Mouse (Mus musculus): Measurements from ENCODE around the gene Lhfpl2. TPM values are rescaled to one million over a fixed set of nuclear protein-coding genes. Genes with fewer than 3 reads are reported as not detected.

Lhfpl2 gene
- polyA plus RNA-seq, 1 experiment from 2014 or later = 144 TPM

- Histone ChIP-seq H3K4me3 (ENCODE audit: inconsistent target) (no peak overlapping the region), H3K27ac (no peak overlapping the region), H3K36me3 (ENCODE audit: inconsistent target) (peaks cover 14% of the 10 kb centered on the region; the same call in 1 of the 2 replicates), H3K79me2 (ENCODE audit: inconsistent target) (peaks cover 96% of the 10 kb centered on the region)
- 87% methylated on average over 11 of the region's 11 CpGs for WGBS (ENCODE audit: missing documents)
These were observed 120.9 kb downstream of the Lhfpl2 start for GRCm38 (mm10) chr13:94178401-94179040.

DNA sequence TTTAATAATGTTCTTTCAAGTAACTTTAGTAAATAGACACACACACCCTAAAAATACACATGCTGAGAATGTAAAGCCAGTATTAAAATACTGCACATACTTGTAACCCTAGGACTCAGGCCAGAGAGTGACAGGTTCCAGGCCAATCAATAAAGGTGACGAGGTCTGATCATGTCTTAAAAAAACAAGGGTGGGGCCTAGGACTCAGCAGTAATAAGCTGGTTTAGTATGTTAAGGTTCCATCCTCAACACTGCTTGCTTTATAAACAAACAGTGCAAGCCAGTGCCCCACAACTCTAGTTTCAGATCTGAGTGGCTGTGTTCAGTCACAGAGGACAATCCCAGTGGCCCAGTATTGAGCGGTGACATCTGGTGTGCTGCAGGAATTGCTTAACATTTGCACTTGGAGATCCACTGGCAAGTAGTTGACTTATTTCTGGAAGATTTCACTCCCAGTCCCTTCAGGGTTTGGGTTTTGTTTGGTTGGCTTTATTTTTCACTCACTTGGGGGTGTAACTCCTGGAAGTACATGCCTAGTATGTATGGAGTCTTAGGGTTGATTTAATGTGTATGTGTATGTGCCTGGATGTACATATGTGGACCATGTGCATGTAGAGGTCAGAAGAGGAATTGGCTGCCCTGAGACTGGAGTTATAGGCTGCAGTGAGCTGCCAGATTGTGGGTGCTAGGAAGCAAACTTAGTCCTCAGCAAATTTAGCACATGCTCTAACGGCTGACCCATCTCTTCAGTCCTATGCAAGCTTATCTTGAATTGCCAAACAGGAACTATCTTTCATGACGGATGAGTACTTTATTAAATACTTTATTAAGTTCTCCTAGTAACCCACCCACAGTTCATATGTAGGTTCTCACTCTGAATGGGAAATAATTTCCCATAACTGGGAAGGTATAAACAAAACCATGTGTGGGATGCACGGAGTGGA is 123.2 kb downstream of the Lhfpl2 start:
- no peak overlapping the region for H3K4me3 ChIP-seq (ENCODE audit: inconsistent target)
- H3K36me3 ChIP-seq (ENCODE audit: inconsistent target) = peaks cover 14% of the 10 kb centered on the region; the same call in 1 of the 2 replicates
- no peak overlapping the region; the same call in 1 of the 2 replicates for H3K27ac ChIP-seq
- peaks cover 100% of the 10 kb centered on the region for H3K79me2 ChIP-seq (ENCODE audit: inconsistent target)
- 64% methylated on average over 5 of the region's 5 CpGs for WGBS (ENCODE audit: missing documents)

- peaks cover 14% of the 10 kb centered on the region; the same call in 1 of the 2 replicates for H3K36me3 ChIP-seq (ENCODE audit: inconsistent target)
- no peak overlapping the region for H3K27ac ChIP-seq
- 95% methylated on average over 5 of the region's 5 CpGs for WGBS (ENCODE audit: missing documents)
These were observed 124.4 kb downstream of the Lhfpl2 start for GRCm38 (mm10) chr13:94182026-94182425.

GRCm38 (mm10) chr13:94183372-94184021 is 125.9 kb downstream of the Lhfpl2 start:
- WGBS (ENCODE audit: missing documents) = 13% methylated on average over 8 of the region's 8 CpGs
- no peak overlapping the region for H3K4me3 ChIP-seq (ENCODE audit: inconsistent target)

More at GRCm38 (mm10) chr13:94182026-94182425, 124.4 kb downstream of the Lhfpl2 start:
- no peak overlapping the region for H3K4me3 ChIP-seq (ENCODE audit: inconsistent target)
- H3K79me2 ChIP-seq (ENCODE audit: inconsistent target) = peaks cover 100% of the 10 kb centered on the region

GRCm38 (mm10) chr13:94184726-94185456 is 127.3 kb downstream of the Lhfpl2 start:
- peak overlapping the region; percentile 42 for H3K27ac ChIP-seq
- peaks cover 100% of the 10 kb centered on the region for H3K79me2 ChIP-seq (ENCODE audit: inconsistent target)
- 55% methylated on average over 10 of the region's 10 CpGs for WGBS (ENCODE audit: missing documents)
- H3K4me3 ChIP-seq (ENCODE audit: inconsistent target) = no peak overlapping the region
- no peaks in the 10 kb centered on the region for H3K36me3 ChIP-seq (ENCODE audit: inconsistent target)

More at GRCm38 (mm10) chr13:94183372-94184021, 125.9 kb downstream of the Lhfpl2 start:
- H3K79me2 ChIP-seq (ENCODE audit: inconsistent target) = peaks cover 100% of the 10 kb centered on the region
- H3K36me3 ChIP-seq (ENCODE audit: inconsistent target) = peaks cover 9% of the 10 kb centered on the region; the same call in 1 of the 2 replicates
- 0 out of 2 replicates have a peak overlapping the region, but pooled peaks have one; percentile 1 for H3K27ac ChIP-seq

- no peaks in the 10 kb centered on the region for H3K36me3 ChIP-seq (ENCODE audit: inconsistent target)
- 87% methylated on average over 5 of the region's 6 CpGs for WGBS (ENCODE audit: missing documents)
- no peak overlapping the region for H3K27ac ChIP-seq
- H3K79me2 ChIP-seq (ENCODE audit: inconsistent target) = peaks cover 100% of the 10 kb centered on the region
- H3K4me3 ChIP-seq (ENCODE audit: inconsistent target) = no peak overlapping the region
These were observed 128.0 kb downstream of the Lhfpl2 start for GRCm38 (mm10) chr13:94185631-94186030.

- 87% methylated on average over 10 of the region's 10 CpGs for WGBS (ENCODE audit: missing documents)
- H3K36me3 ChIP-seq (ENCODE audit: inconsistent target) = peaks cover 17% of the 10 kb centered on the region
- H3K4me3 ChIP-seq (ENCODE audit: inconsistent target) = no peak overlapping the region
- H3K79me2 ChIP-seq (ENCODE audit: inconsistent target) = peaks cover 100% of the 10 kb centered on the region
- no peak overlapping the region for H3K27ac ChIP-seq
These were observed 130.8 kb downstream of the Lhfpl2 start for GRCm38 (mm10) chr13:94188200-94189086.

- Histone ChIP-seq H3K79me2 (ENCODE audit: inconsistent target) (peaks cover 99% of the 10 kb centered on the region), H3K4me3 (ENCODE audit: inconsistent target) (no peak overlapping the region), H3K36me3 (ENCODE audit: inconsistent target) (peaks cover 34% of the 10 kb centered on the region), H3K27ac (peak overlapping the region; percentile 12; the same call in 1 of the 2 replicates)
- WGBS (ENCODE audit: missing documents) = 67% methylated on average over 1 of the region's 1 CpGs
These were observed 132.8 kb downstream of the Lhfpl2 start for GRCm38 (mm10) chr13:94190386-94190785.

DNA sequence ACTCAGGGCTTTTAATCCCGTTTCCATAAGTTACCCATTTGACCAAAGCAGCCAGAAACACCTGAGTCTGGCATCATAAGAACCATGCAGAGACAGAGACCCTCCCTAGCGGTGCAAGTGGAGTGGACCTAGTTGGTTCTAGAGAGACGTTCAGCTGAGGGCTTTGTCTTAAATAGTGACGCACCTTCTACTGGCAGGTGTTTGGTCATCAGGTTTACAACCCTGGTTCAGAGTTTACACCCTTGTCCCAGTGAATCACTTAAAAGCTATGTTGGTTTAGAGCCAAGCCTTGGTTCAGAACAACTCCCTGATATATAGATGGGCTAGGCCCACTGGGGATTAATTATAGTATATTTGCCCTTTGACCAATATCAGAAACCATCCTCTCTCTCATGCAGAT is 135.6 kb downstream of the Lhfpl2 start:
- no peak overlapping the region for H3K27ac ChIP-seq
- no peak overlapping the region for H3K4me3 ChIP-seq (ENCODE audit: inconsistent target)
- 98% methylated on average over 4 of the region's 4 CpGs for WGBS (ENCODE audit: missing documents)
- peaks cover 76% of the 10 kb centered on the region for H3K79me2 ChIP-seq (ENCODE audit: inconsistent target)
- peaks cover 48% of the 10 kb centered on the region for H3K36me3 ChIP-seq (ENCODE audit: inconsistent target)

DNA sequence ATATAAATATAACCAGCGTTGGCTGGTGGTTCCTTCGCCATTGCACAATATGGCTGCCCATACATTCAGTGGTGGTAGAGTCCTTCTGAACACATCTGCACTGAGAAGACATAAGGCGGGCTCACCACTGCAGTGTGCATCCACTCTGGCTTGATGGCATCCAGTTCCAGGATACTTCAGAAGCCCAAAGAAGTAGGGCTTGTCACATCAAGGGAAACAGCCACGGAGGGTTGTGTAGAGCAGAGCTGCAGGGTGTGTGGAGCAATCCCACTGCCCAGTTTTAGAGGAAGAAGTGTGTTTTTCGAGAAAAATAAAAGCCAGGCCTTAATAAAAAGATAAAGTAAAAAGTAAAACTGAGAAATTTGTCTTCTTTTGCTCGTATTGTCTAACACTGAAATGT is 141.0 kb downstream of the Lhfpl2 start:
- Histone ChIP-seq H3K79me2 (ENCODE audit: inconsistent target) (peaks cover 22% of the 10 kb centered on the region), H3K36me3 (ENCODE audit: inconsistent target) (peaks cover 29% of the 10 kb centered on the region; the same call in 1 of the 2 replicates), H3K4me3 (ENCODE audit: inconsistent target) (no peak overlapping the region), H3K27ac (no peak overlapping the region)
- WGBS (ENCODE audit: missing documents) = 78% methylated on average over 6 of the region's 6 CpGs

- 94% methylated on average over 4 of the region's 8 CpGs for WGBS (ENCODE audit: missing documents)
- H3K79me2 ChIP-seq (ENCODE audit: inconsistent target) = peaks cover 10% of the 10 kb centered on the region; the same call in 1 of the 2 replicates
- no peak overlapping the region for H3K4me3 ChIP-seq (ENCODE audit: inconsistent target)
- H3K27ac ChIP-seq = no peak overlapping the region
- H3K36me3 ChIP-seq (ENCODE audit: inconsistent target) = peaks cover 18% of the 10 kb centered on the region; the same call in 1 of the 2 replicates
These were observed 142.2 kb downstream of the Lhfpl2 start for GRCm38 (mm10) chr13:94199829-94200228.

GRCm38 (mm10) chr13:94205234-94205633 is 147.6 kb downstream of the Lhfpl2 start:
- Histone ChIP-seq H3K4me3 (ENCODE audit: inconsistent target) (no peak overlapping the region), H3K27ac (no peak overlapping the region), H3K36me3 (ENCODE audit: inconsistent target) (peaks cover 40% of the 10 kb centered on the region), H3K79me2 (ENCODE audit: inconsistent target) (no peaks in the 10 kb centered on the region)
- WGBS (ENCODE audit: missing documents) = 20% methylated on average over 6 of the region's 6 CpGs

DNA sequence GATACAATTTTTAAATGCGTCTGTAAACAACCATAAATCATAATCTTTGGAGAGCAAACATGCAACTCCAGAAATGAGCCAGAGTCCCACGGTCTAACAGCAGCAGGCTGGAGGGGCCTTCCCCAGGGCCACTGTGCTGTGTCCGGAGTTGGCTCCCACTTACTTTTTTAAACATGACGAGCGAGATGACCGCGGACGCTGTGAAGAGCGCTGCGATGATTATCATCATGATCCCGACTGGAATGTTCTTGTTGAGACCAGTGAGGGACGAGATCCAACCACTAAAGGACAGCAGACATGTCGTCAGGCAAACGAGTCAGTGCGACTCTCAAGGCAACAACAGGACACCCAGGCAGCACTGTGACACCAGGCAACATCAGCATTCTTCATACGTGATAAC is 150.4 kb downstream of the Lhfpl2 start:
- whole genome bisulfite sequencing (ENCODE audit: missing documents) = 98% methylated on average over 16 of the region's 16 CpGs
- Histone ChIP-seq H3K79me2 (ENCODE audit: inconsistent target) (no peaks in the 10 kb centered on the region), H3K36me3 (ENCODE audit: inconsistent target) (peaks cover 41% of the 10 kb centered on the region), H3K4me3 (ENCODE audit: inconsistent target) (no peak overlapping the region), H3K27ac (no peak overlapping the region)

Data from macrophage (primary cell).